Mouse (Mus musculus): ENCODE data around the gene Olfr159. TPM values are rescaled to one million over a fixed set of nuclear protein-coding genes. Genes with fewer than 3 reads are reported as not detected.

The Olfr159 gene
- polyA plus RNA-seq, 1 experiment from 2014 or later, result not detected

DNA sequence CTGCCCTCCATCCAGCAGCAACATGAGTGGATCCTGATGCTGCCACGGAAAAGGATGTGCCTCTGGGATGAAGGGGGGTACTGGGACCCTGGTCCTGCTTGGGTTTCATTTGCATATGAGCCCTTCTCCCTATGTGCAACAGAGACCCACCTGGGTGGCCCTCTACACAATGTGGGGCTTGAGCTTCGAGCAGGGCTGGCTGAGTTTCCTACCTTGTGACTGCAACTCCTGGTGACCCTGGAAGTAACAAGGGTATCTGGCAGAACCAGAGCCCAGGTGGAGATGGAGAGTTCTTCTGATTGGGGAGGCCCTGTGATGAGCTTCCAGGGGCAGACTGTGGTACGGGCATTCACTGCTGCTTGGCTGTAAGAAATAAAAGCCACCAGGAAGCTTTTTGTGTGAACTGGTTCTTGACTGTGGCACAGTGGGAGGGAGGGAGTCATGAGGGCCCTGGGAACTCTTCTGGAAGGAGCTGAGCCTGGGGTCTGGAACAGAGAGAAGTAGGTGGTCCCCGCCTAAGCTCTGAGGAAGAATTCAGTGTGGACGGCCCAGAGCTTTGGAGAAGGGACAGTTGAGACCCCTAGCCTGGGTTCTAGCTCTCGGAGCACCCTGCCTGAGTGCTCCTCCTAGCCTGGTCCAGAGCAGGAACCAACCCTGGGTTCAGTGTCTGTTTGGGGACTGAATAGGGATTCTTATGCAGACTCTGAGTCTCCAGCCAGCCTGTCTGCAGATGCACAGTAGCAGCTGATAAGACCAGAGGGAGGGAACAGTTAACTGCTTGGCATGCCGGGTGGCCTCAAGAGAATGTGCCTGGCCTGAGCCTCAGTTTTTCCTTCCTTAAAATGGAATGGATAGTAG lies 42.9 kb downstream of the Olfr159 start:
- Histone ChIP-seq H3K4me1 (no peaks in the 10 kb centered on the region), H3K27ac (no peak overlapping the region), H3K36me3 (replicated peaks) (no peaks in the 10 kb centered on the region), H3K4me2 (no peak overlapping the region), H3K27me3 (replicated peaks) (no peaks in the 10 kb centered on the region), H3K9ac (no peak overlapping the region), H3K4me3 (no peak overlapping the region), H3K9me3 (no peaks in the 10 kb centered on the region)
- no peak for ATAC-seq (replicated peaks)
- WGBS, result 71% methylated on average over 7 of the region's 7 CpGs

DNA sequence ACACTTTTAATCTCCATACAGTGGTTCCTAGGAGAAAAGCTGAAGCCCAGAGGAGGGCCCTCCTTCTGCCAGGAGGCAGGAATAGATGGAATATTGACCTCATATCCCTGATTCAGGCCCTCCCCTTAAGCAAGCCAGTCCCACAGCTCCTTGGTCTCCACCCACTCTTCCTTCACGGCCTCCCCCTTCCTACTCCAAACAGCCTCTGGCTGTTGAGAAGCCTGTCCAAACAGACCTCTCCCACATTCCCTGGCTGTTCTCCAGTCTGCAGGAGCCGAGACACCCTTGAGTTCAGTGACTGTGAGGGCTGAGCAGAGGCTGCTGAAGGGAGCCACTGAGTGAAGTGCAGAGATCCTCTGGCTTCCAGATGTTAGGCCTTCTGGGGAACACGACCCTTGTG lies 43.8 kb downstream of the Olfr159 start, which contains the start of gene Hrct1:
TSS of gene Hrct1 (plus strand) at position 194 of the 400 bp plus-strand sequence.
- Histone ChIP-seq H3K4me3 (no peak within 1 kb of the TSS), H3K9ac (no peak within 1 kb of the TSS), H3K4me1 (no peaks in the 10 kb centered on the region), H3K4me2 (no peak within 1 kb of the TSS), H3K9me3 (no peaks in the 10 kb centered on the region), H3K27me3 (replicated peaks) (no peaks in the 10 kb centered on the region), H3K36me3 (replicated peaks) (no peaks in the 10 kb centered on the region), H3K27ac (no peak within 1 kb of the TSS)
- 55% methylated on average over 3 of the region's 3 CpGs for WGBS
- no peak for ATAC-seq (replicated peaks)

DNA sequence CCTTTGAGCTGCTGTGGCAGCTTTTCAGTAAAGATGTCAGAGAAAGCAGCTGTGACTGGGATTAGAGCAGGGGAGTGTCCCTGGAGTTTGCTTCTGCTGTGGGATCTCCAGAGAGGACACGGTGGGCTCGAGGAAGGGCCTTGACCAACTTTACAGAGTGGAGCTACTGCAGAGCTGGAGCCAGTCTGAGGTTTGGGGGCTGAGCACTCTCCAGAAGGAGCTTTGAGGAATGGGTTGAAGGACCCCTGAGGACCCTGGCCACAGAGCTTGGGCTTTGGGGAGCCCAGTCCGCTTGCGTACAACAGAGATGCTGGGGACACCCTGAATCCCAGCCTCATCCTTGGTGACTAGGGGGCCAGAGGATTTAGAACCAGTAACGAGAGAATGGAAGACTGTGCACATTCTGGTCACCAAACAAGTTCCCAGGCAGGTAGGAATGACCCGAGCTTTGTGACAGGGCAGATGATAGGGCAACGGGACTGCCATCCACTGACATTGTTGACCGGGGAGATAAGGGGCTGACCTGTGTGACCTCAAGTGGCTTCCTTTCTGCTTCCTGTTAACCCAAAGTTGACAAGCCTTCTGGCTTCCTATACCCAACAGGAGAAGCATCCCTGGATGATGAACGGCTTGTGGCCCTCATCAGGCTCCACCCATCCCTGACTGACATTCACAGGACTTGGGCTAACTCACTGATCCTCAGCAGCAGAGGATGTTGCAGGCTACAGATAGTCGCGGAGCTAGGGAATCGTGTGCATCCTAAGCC lies 44.4 kb downstream of the Olfr159 start:
- no peak overlapping the region for H3K4me2 ChIP-seq
- no peak for ATAC-seq (replicated peaks)

DNA sequence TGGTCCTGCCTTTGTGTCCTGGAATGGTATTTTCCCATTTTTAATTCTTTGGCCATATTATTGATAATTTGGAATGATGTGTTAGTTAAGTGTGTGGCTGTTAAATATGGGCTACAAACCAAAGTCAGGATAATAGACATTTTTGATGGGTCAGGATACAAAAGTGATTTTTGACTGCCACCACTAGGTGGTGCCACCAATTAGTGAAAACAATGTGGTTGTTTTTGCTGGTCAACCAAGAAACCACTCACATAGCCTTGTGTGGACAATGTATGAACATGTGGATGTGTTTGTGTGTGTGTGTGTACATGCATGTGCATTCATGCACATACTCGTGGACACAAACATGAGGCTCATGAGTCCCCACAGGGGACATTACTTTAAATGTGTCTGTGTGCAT lies 46.0 kb downstream of the Olfr159 start:
- H3K9me3 ChIP-seq, result no peaks in the 10 kb centered on the region
- H3K9ac ChIP-seq, result no peak overlapping the region
- H3K4me1 ChIP-seq, result no peaks in the 10 kb centered on the region
- no peak overlapping the region for H3K4me2 ChIP-seq
- H3K36me3 ChIP-seq (replicated peaks), result no peaks in the 10 kb centered on the region
- 46% methylated on average over 1 of the region's 1 CpGs for WGBS
- no peaks in the 10 kb centered on the region for H3K27me3 ChIP-seq (replicated peaks)
- H3K27ac ChIP-seq, result no peak overlapping the region
- no peak overlapping the region for H3K4me3 ChIP-seq
- ATAC-seq (replicated peaks), result no peak

More for the DNA sequence above, 44.4 kb downstream of the Olfr159 start:
- no peaks in the 10 kb centered on the region for H3K9me3 ChIP-seq
- no peak overlapping the region for H3K27ac ChIP-seq
- WGBS, result 78% methylated on average over 12 of the region's 12 CpGs
- no peaks in the 10 kb centered on the region for H3K36me3 ChIP-seq (replicated peaks)
- H3K9ac ChIP-seq, result no peak overlapping the region
- no peak overlapping the region for H3K4me3 ChIP-seq
- H3K27me3 ChIP-seq (replicated peaks), result no peaks in the 10 kb centered on the region
- no peaks in the 10 kb centered on the region for H3K4me1 ChIP-seq

DNA sequence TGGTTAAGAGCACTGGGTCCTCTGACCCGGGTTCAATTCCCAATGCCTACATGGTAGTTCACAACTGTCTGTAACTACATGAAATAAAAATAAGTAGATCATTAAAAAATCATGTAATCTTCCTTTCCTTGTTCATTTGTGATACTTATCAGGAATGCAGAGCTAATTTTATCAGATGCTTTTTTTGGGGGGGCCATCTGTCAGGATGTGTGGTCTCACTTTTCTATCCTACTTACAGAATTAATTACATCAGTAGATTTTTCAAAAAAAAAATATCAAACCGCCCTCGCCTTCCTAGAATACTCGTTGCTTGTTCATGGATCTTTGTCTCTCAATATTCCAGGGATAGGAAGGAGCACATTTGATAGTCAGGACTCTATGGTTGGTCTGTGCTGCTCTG lies 48.6 kb downstream of the Olfr159 start:
- Histone ChIP-seq H3K27ac (no peak overlapping the region), H3K27me3 (replicated peaks) (no peaks in the 10 kb centered on the region), H3K36me3 (replicated peaks) (no peaks in the 10 kb centered on the region), H3K9me3 (no peaks in the 10 kb centered on the region), H3K4me2 (no peak overlapping the region), H3K4me1 (no peaks in the 10 kb centered on the region), H3K4me3 (no peak overlapping the region), H3K9ac (no peak overlapping the region)
- 86% methylated on average over 4 of the region's 4 CpGs for WGBS
- no peak for ATAC-seq (replicated peaks)

DNA sequence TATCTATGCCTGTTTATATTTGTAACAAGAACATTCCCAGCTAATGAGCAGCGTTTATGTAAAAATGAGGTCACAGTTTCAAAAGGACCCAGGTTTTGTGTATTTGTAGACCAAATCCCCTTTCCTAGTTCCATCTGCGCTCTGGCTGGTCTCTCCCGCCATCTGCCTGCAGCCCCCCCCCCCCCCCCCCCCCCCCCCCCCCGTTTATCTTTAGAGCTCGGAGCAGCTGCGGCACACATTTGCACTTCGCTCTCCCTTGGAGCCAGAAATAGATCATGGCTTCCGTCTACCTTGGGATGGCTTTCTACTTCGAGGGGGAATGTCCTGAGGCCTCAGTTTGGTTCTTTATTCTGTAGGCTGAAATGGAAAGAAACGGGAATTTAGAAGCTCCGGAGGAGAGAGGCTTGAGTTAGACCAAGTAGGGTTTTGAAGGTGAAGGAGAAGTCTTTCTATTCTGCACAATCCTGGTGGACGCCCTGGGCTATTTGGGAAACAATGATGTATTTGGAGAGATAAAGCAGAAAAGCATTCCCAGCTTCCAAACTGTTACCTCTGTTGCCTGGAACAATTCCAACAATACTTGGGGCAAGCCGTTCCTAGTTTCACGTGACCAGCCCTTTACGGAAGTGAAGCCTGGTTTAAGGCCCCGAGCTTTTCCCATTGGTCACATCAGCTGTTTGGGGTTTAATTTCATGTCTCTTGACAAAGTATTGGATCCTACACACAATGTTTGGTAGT lies 50.1 kb downstream of the Olfr159 start:
- Histone ChIP-seq H3K4me3 (no peak overlapping the region), H3K4me1 (no peaks in the 10 kb centered on the region), H3K27me3 (replicated peaks) (no peaks in the 10 kb centered on the region), H3K9me3 (no peaks in the 10 kb centered on the region), H3K4me2 (no peak overlapping the region), H3K36me3 (replicated peaks) (no peaks in the 10 kb centered on the region), H3K9ac (no peak overlapping the region), H3K27ac (no peak overlapping the region)
- ATAC-seq (replicated peaks), result no peak
- WGBS, result 54% methylated on average over 12 of the region's 16 CpGs

Other genes with a start within 250 kb of the Olfr159 start
- gene Tpm2, start 247.2 kb downstream of the Olfr159 start, polyA plus RNA-seq (2015; fragmentation: Nextera tagmentation; extraction: Ambion mirVana), result 9.8 and 10.7 TPM in 2 replicates
- gene Creb3, start 208.7 kb downstream of the Olfr159 start, polyA plus RNA-seq (2015; fragmentation: Nextera tagmentation; extraction: Ambion mirVana), result 82.7 and 94.0 TPM in 2 replicates
- 58.8 and 61.0 TPM in 2 replicates for gene Tln1, start 208.3 kb downstream of the Olfr159 start, polyA plus RNA-seq (2015; fragmentation: Nextera tagmentation; extraction: Ambion mirVana)
- 24.8 and 25.7 TPM in 2 replicates for gene Rgp1, start 192.3 kb downstream of the Olfr159 start, polyA plus RNA-seq (2015; fragmentation: Nextera tagmentation; extraction: Ambion mirVana)
- gene Gba2, start 192.1 kb downstream of the Olfr159 start, polyA plus RNA-seq (2015; fragmentation: Nextera tagmentation; extraction: Ambion mirVana), result 67.9 and 71.0 TPM in 2 replicates
- gene Msmp, start 186.5 kb downstream of the Olfr159 start, polyA plus RNA-seq (2015; fragmentation: Nextera tagmentation; extraction: Ambion mirVana), result 1.3 and 1.9 TPM in 2 replicates
- 12.8 and 16.0 TPM in 2 replicates for gene Npr2, start 139.1 kb downstream of the Olfr159 start, polyA plus RNA-seq (2015; fragmentation: Nextera tagmentation; extraction: Ambion mirVana)
- 7.7 and 8.9 TPM in 2 replicates for gene Spag8, start 117.4 kb downstream of the Olfr159 start, polyA plus RNA-seq (2015; fragmentation: Nextera tagmentation; extraction: Ambion mirVana)
- 64.9 and 65.5 TPM in 2 replicates for gene Hint2, start 114.5 kb downstream of the Olfr159 start, polyA plus RNA-seq (2015; fragmentation: Nextera tagmentation; extraction: Ambion mirVana)
- 15.7 and 17.7 TPM in 2 replicates for gene Tmem8b, start 102.0 kb downstream of the Olfr159 start, polyA plus RNA-seq (2015; fragmentation: Nextera tagmentation; extraction: Ambion mirVana)
- gene Fam221b, start 101.9 kb downstream of the Olfr159 start, polyA plus RNA-seq (2015; fragmentation: Nextera tagmentation; extraction: Ambion mirVana), result 1.3 and 1.6 TPM in 2 replicates
- not detected in 2 replicates for gene Olfr70, start 70.2 kb downstream of the Olfr159 start, polyA plus RNA-seq (2015; fragmentation: Nextera tagmentation; extraction: Ambion mirVana)
- gene Olfr71, start 60.8 kb downstream of the Olfr159 start, polyA plus RNA-seq (2015; fragmentation: Nextera tagmentation; extraction: Ambion mirVana), result 0.13 TPM in 1 of 2 replicates, not detected in the other
- 0.50 and 0.61 TPM in 2 replicates for gene Hrct1, start 43.8 kb downstream of the Olfr159 start, polyA plus RNA-seq (2015; fragmentation: Nextera tagmentation; extraction: Ambion mirVana)
- 0.06 TPM in 1 of 2 replicates, not detected in the other for gene Spaar, start 41.0 kb downstream of the Olfr159 start, polyA plus RNA-seq (2015; fragmentation: Nextera tagmentation; extraction: Ambion mirVana)
- gene Olfr156, start 52.9 kb upstream of the Olfr159 start, polyA plus RNA-seq (2015; fragmentation: Nextera tagmentation; extraction: Ambion mirVana), result not detected in 2 replicates
- gene Olfr157, start 69.2 kb upstream of the Olfr159 start, polyA plus RNA-seq (2015; fragmentation: Nextera tagmentation; extraction: Ambion mirVana), result not detected in 2 replicates
- gene Olfr155, start 80.6 kb upstream of the Olfr159 start, polyA plus RNA-seq (2015; fragmentation: Nextera tagmentation; extraction: Ambion mirVana), result not detected in 2 replicates
- 6.7 and 7.0 TPM in 2 replicates for gene Reck, start 104.5 kb upstream of the Olfr159 start, polyA plus RNA-seq (2015; fragmentation: Nextera tagmentation; extraction: Ambion mirVana)
- 28.6 and 29.2 TPM in 2 replicates for gene Glipr2, start 186.4 kb upstream of the Olfr159 start, polyA plus RNA-seq (2015; fragmentation: Nextera tagmentation; extraction: Ambion mirVana)
- gene Ccin, start 212.5 kb upstream of the Olfr159 start, polyA plus RNA-seq (2015; fragmentation: Nextera tagmentation; extraction: Ambion mirVana), result not detected in 2 replicates
- 331 and 334 TPM in 2 replicates for gene Clta, start 233.4 kb upstream of the Olfr159 start, polyA plus RNA-seq (2015; fragmentation: Nextera tagmentation; extraction: Ambion mirVana)

All from midbrain, embryonic 15.5 days (tissue).